Mouse (Mus musculus) right cerebral cortex, postnatal 4 days (tissue): Measurements from ENCODE around the gene Exoc8.

Experiments used
- DNase-seq: peaks from one replicate; pipeline ENCODE4 v3.0.0-alpha.2; 2022

Gene Exoc8

DNA sequence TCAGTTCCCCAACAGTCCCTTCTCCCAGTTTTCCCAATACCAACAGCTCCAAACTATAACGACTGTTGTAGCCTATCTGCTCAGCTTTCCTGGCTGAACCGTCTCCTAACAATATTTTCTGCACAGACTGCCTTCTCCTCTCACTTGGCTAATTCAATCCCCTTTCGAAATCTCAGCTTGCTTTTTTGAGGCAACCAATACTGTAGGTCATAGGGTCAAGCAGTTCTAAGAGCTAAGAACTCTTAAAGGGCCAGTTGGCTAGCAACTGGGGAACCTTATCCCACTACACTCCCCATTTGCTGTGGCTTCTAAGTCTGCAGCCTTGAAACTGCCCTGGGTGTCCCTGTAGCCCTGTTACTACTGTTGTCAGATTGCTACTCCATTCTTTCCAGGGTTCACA, 52.4 kb downstream of the Exoc8 start:
- no peak for DNase-seq
